Mouse (Mus musculus) heart, embryonic 14.5 days (tissue): ENCODE data around the gene Cald1. TPM values are rescaled to one million over a fixed set of nuclear protein-coding genes. Genes with fewer than 3 reads are reported as not detected.

ENCODE experiments used
- ATAC-seq: fragments of 200-750 bp; cut with Nextera tagmentation; 2 replicates; pipeline ENCODE4 v1.8.0; 2017; ENCODE audit warnings: low read depth, moderate TSS enrichment; ENCODE audit not compliant: insufficient number of reproducible peaks, insufficient read depth, low FRiP score
- H3K27ac ChIP-seq, 2 experiments: fragments of 200-500 bp in 1 of 2; fragments of 300-500 bp in 1 of 2; sonication (generic) in 1 of 2; replicated peaks in 1 of 2; 2 replicates each; pipeline ENCODE4 v1.5.1; 2012 to 2014; ENCODE audit warnings: low read depth in 2 of 2, low read length in 2 of 2, control low read depth in 1 of 2, mild to moderate bottlenecking in 1 of 2, mixed read lengths in 1 of 2; ENCODE audit not compliant: control insufficient read depth in 1 of 2, insufficient read depth in 1 of 2
- H3K27me3 ChIP-seq: fragments of 300-500 bp; sonication (generic); 2 replicates; pipeline ENCODE4 v1.6.1; 2014; ENCODE audit warnings: mild to moderate bottlenecking, low read length, control low read depth; ENCODE audit not compliant: control insufficient read depth, insufficient read depth
- H3K36me3 ChIP-seq: fragments of 300-500 bp; sonication (generic); 2 replicates; pipeline ENCODE4 v1.6.1; 2014; ENCODE audit warnings: mild to moderate bottlenecking, control low read depth, low read length, mixed read lengths; ENCODE audit not compliant: control insufficient read depth, insufficient read depth
- H3K4me1 ChIP-seq, 2 experiments: fragments of 200-500 bp in 1 of 2; fragments of 300-500 bp in 1 of 2; sonication (generic) in 1 of 2; 2 replicates each; pipeline ENCODE4 v1.6.1; 2012 to 2014; ENCODE audit warnings: low read length in 2 of 2, control low read depth in 1 of 2, mixed read lengths in 1 of 2; ENCODE audit not compliant: control insufficient read depth in 2 of 2, insufficient read depth in 2 of 2
- H3K4me2 ChIP-seq: fragments of 300-500 bp; sonication (generic); 2 replicates; pipeline ENCODE4 v1.6.1; 2014; ENCODE audit warnings: mild to moderate bottlenecking, low read length
- H3K4me3 ChIP-seq, 2 experiments: fragments of 200-500 bp in 1 of 2; fragments of 300-500 bp in 1 of 2; sonication (generic) in 1 of 2; 2 replicates each; pipeline ENCODE4 v1.5.1; 2012 to 2014; ENCODE audit warnings: low read length in 2 of 2, mild to moderate bottlenecking in 2 of 2, control low read depth in 1 of 2, low read depth in 1 of 2, moderate library complexity in 1 of 2; ENCODE audit not compliant: control insufficient read depth in 1 of 2, insufficient read depth in 1 of 2
- H3K9ac ChIP-seq: fragments of 300-500 bp; sonication (generic); 2 replicates; pipeline ENCODE4 v1.6.1; 2014; ENCODE audit warnings: mild to moderate bottlenecking, low read length
- H3K9me3 ChIP-seq: fragments of 300-500 bp; sonication (generic); 2 replicates; pipeline ENCODE4 v1.6.1; 2016; ENCODE audit warnings: low read length, control low read depth; ENCODE audit not compliant: control insufficient read depth
- WGBS: fragments of 180-500 bp; shearing (Covaris S2); extraction: QIAGEN DNeasy Blood & Tissue Kit; methylation state at CpG from one replicate; pipeline ENCODE4 v1.1.7; 2014; 5-methylcytosine and 5-hydroxymethylcytosine counted together
- polyA plus RNA-seq: library from polyadenylated mRNA; unstranded; fragments of >200 nt; fragmentation: Nextera tagmentation; extraction: Ambion mirVana; gene quantifications from 2 replicates; pipeline ENCODE4 v1.2.1, GENCODE M21; 2014

Cald1 gene
- polyA plus RNA-seq, 1 experiment from 2014 or later: 122 TPM

- no peak overlapping the region for H3K4me2 ChIP-seq
- no peak overlapping the region for H3K4me3 ChIP-seq
- no peaks in the 10 kb centered on the region for H3K9me3 ChIP-seq
- no peaks in the 10 kb centered on the region for H3K27me3 ChIP-seq
- peaks cover 11% of the 10 kb centered on the region for H3K36me3 ChIP-seq
- H3K4me1 ChIP-seq: peaks cover 0 to 2% of the 10 kb centered on the region in 2 experiments; a peak in 2 of 4 replicates
- WGBS: 74% methylated on average over 1 of the region's 1 CpGs
- H3K9ac ChIP-seq: no peak overlapping the region
- H3K27ac ChIP-seq: no peak overlapping the region
- ATAC-seq: no peak
Observed at GRCm38 (mm10) chr6:34782493-34782892, 184.2 kb downstream of the Cald1 start.

- 79% methylated on average over 3 of the region's 3 CpGs for WGBS
- H3K4me2 ChIP-seq: no peak overlapping the region
- no peak overlapping the region for H3K9ac ChIP-seq
- no peaks in the 10 kb centered on the region for H3K4me1 ChIP-seq
- H3K27me3 ChIP-seq: no peaks in the 10 kb centered on the region
- H3K27ac ChIP-seq: no peak overlapping the region
- H3K36me3 ChIP-seq: no peaks in the 10 kb centered on the region
- no peak overlapping the region for H3K4me3 ChIP-seq
- no peaks in the 10 kb centered on the region for H3K9me3 ChIP-seq
- no peak for ATAC-seq
Observed at GRCm38 (mm10) chr6:34796881-34797280, 198.6 kb downstream of the Cald1 start.

GRCm38 (mm10) chr6:34797887-34798286, 199.6 kb downstream of the Cald1 start:
- Histone ChIP-seq H3K4me1 (no peaks in the 10 kb centered on the region), H3K4me3 (no peak overlapping the region), H3K27ac (no peak overlapping the region), H3K27me3 (no peaks in the 10 kb centered on the region), H3K4me2 (no peak overlapping the region), H3K9ac (no peak overlapping the region), H3K36me3 (no peaks in the 10 kb centered on the region), H3K9me3 (no peaks in the 10 kb centered on the region)
- WGBS: 75% methylated on average over 3 of the region's 3 CpGs
- ATAC-seq: no peak

DNA sequence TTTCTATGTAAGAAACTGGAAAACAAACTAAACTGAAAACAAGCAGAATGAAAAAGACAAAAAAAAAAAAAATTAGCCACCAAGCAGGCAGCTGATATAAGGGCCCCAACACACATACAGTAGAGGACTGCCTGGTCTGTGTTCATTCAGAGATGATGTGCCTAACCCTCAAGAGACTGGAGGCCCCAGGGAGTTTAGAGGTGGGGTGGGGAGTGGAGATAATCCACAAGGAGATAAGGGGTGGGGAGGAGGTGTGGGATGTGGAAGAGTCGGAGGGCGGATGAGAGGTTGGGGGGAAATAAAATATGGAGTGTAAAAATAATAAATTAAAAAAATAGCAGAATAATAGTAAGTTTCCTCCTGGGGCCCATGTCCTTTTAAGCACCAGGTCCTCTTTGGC, 207.3 kb downstream of the Cald1 start:
- no peak overlapping the region for H3K4me2 ChIP-seq
- no peaks in the 10 kb centered on the region for H3K27me3 ChIP-seq
- no peak for ATAC-seq
- H3K9ac ChIP-seq: no peak overlapping the region
- H3K36me3 ChIP-seq: no peaks in the 10 kb centered on the region
- no peaks in the 10 kb centered on the region for H3K9me3 ChIP-seq
- WGBS: 32% methylated on average over 2 of the region's 2 CpGs
- no peak overlapping the region for H3K4me3 ChIP-seq
- H3K4me1 ChIP-seq: no peaks in the 10 kb centered on the region
- no peak overlapping the region for H3K27ac ChIP-seq

DNA sequence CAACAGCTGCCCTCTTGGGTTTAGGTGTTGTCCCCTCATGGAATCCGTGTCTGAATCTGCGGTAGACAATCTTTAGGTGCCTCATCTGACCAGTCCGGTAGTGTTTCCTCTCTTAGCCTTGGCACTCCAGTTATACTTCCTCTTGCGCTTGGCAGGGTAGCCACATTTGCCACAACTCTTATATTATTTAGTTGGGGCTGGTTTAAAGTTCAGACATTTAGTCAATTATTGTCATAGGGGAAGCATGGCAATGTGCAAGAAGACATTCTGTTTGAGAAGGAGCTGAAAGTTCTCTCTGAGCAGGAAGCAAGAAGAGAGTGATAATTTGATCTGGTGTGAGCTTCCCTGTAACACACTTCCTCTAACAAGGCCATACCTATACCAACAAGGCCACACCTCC, 212.4 kb downstream of the Cald1 start:
- no peaks in the 10 kb centered on the region for H3K9me3 ChIP-seq
- H3K9ac ChIP-seq: no peak overlapping the region
- H3K4me2 ChIP-seq: no peak overlapping the region
- no peak overlapping the region for H3K4me3 ChIP-seq
- no peaks in the 10 kb centered on the region for H3K27me3 ChIP-seq
- WGBS: 84% methylated on average over 4 of the region's 4 CpGs
- ATAC-seq: no peak
- H3K36me3 ChIP-seq: no peaks in the 10 kb centered on the region
- H3K27ac ChIP-seq: no peak overlapping the region
- no peaks in the 10 kb centered on the region for H3K4me1 ChIP-seq

DNA sequence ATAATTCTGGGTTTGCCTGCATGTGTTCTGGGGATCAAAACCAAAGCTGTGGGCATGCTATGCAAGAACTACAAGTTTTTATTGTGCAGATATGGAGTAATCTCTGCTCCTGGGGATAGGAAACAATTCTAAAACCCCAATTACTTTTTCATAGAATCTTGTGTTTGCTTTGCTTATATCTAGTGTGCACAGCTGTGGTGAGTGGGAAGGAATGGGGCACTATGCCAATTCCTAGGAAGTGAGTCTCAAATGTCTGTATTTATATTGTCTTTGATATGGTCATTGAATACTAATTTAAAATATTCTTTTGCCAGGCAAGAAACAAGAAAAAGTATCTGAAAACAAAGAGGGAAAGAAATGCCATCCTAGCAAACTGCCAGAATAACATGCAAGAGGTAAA, 226.1 kb downstream of the Cald1 start:
- H3K4me1 ChIP-seq: no peaks in the 10 kb centered on the region
- H3K36me3 ChIP-seq: no peaks in the 10 kb centered on the region
- no peak for ATAC-seq
- no peak overlapping the region for H3K9ac ChIP-seq
- H3K27me3 ChIP-seq: no peaks in the 10 kb centered on the region
- H3K27ac ChIP-seq: no peak overlapping the region
- H3K9me3 ChIP-seq: peaks cover 4% of the 10 kb centered on the region; the same call in 1 of the 2 replicates
- H3K4me3 ChIP-seq: no peak overlapping the region
- H3K4me2 ChIP-seq: no peak overlapping the region

Other genes with a start within 250 kb of the Cald1 start
- gene Akr1b8, start 244.4 kb upstream of the Cald1 start, polyA plus RNA-seq: 11.3 and 11.5 TPM in 2 replicates
- gene Akr1b10, start 214.3 kb upstream of the Cald1 start, polyA plus RNA-seq: 70.9 and 73.0 TPM in 2 replicates
- gene Akr1b7, start 186.2 kb upstream of the Cald1 start, polyA plus RNA-seq: 0.15 TPM in 1 of 2 replicates, not detected in the other
- 40.1 and 58.2 TPM in 2 replicates for gene Bpgm, start 122.3 kb upstream of the Cald1 start, polyA plus RNA-seq
- gene Agbl3, start 181.9 kb downstream of the Cald1 start, polyA plus RNA-seq: 6.0 and 6.6 TPM in 2 replicates